Mouse (Mus musculus): ENCODE data around the gene Fam208b. TPM values are rescaled to one million over a fixed set of nuclear protein-coding genes. Genes with fewer than 3 reads are reported as not detected.
"Not testable (repeated sequence)": the region's sequence is repeated elsewhere in the genome, so short reads cannot be mapped to it uniquely, and the experiment has no call there.

Gene Fam208b
- polyA plus RNA-seq, 1 experiment from 2014 or later = 8.3 TPM

GRCm38 (mm10) chr13:3537594-3538222 lies 73.2 kb downstream of the Fam208b start, which contains the start of gene Gdi2:
TSS of gene Gdi2 (plus strand) at chr13:3538063.
- Histone ChIP-seq H3K36me3 (ENCODE audit: insufficient read depth, low read length) (no peaks in the 10 kb centered on the region), H3K9ac (ENCODE audit: low read depth, low read length) (peak within 1 kb of the TSS; percentile 98), H3K4me3 (replicated peaks; ENCODE audit: low read depth, low read length) (peak within 1 kb of the TSS; percentile 94), H3K9me3 (replicated peaks; ENCODE audit: low read length) (no peaks in the 10 kb centered on the region), H3K27me3 (ENCODE audit: insufficient read depth, low read length) (no peaks in the 10 kb centered on the region), H3K4me1 (replicated peaks; ENCODE audit: insufficient read depth, low read length) (no peaks in the 10 kb centered on the region; the same call in 1 of the 2 replicates), H3K4me2 (ENCODE audit: low read length) (peak within 1 kb of the TSS; percentile 75), H3K27ac (peak within 1 kb of the TSS; percentile 100)
- no peak for TF ChIP-seq CTCF (IDR thresholded peaks at IDR 0.05; ENCODE audit: low read depth)
- ATAC-seq (replicated peaks; ENCODE audit: low FRiP score, low read depth) (peak; percentile 98), DNase-seq (ENCODE audit: low spot score) (peak; percentile 98)
- 1% methylated on average over 37 of the region's 47 CpGs for WGBS

GRCm38 (mm10) chr13:3534146-3534545 lies 76.8 kb downstream of the Fam208b start:
- no peak overlapping the region for H3K4me3 ChIP-seq (replicated peaks; ENCODE audit: low read depth, low read length)
- no peaks in the 10 kb centered on the region for H3K36me3 ChIP-seq (ENCODE audit: insufficient read depth, low read length)
- DNase-seq (ENCODE audit: low spot score) (no peak), ATAC-seq (replicated peaks; ENCODE audit: low FRiP score, low read depth) (no peak)
- no peaks in the 10 kb centered on the region for H3K9me3 ChIP-seq (replicated peaks; ENCODE audit: low read length)
- H3K27ac ChIP-seq = no peak overlapping the region
- WGBS = 95% methylated on average over 4 of the region's 4 CpGs
- no peaks in the 10 kb centered on the region for H3K4me1 ChIP-seq (replicated peaks; ENCODE audit: insufficient read depth, low read length)
- TF ChIP-seq CTCF (IDR thresholded peaks at IDR 0.05; ENCODE audit: low read depth) = no peak
- H3K27me3 ChIP-seq (ENCODE audit: insufficient read depth, low read length) = no peaks in the 10 kb centered on the region
- H3K9ac ChIP-seq (ENCODE audit: low read depth, low read length) = no peak overlapping the region
- no peak overlapping the region for H3K4me2 ChIP-seq (ENCODE audit: low read length)

GRCm38 (mm10) chr13:3532451-3532850 lies 78.5 kb downstream of the Fam208b start:
- 54% methylated on average over 4 of the region's 4 CpGs for WGBS

GRCm38 (mm10) chr13:3531692-3532320 lies 79.1 kb downstream of the Fam208b start:
- WGBS = 59% methylated on average over 10 of the region's 10 CpGs
- no peak overlapping the region for H3K9ac ChIP-seq (ENCODE audit: low read depth, low read length)
- DNase-seq (ENCODE audit: low spot score) (no peak), ATAC-seq (replicated peaks; ENCODE audit: low FRiP score, low read depth) (no peak; the same call in 1 of the 2 replicates)
- H3K4me1 ChIP-seq (replicated peaks; ENCODE audit: insufficient read depth, low read length) = no peaks in the 10 kb centered on the region
- no peak overlapping the region for H3K4me3 ChIP-seq (replicated peaks; ENCODE audit: low read depth, low read length)
- no peaks in the 10 kb centered on the region for H3K27me3 ChIP-seq (ENCODE audit: insufficient read depth, low read length)
- no peak for TF ChIP-seq CTCF (IDR thresholded peaks at IDR 0.05; ENCODE audit: low read depth)
- no peaks in the 10 kb centered on the region for H3K36me3 ChIP-seq (ENCODE audit: insufficient read depth, low read length)
- H3K9me3 ChIP-seq (replicated peaks; ENCODE audit: low read length) = no peaks in the 10 kb centered on the region
- H3K4me2 ChIP-seq (ENCODE audit: low read length) = no peak overlapping the region
- H3K27ac ChIP-seq = no peak overlapping the region

More at GRCm38 (mm10) chr13:3532451-3532850, 78.5 kb downstream of the Fam208b start:
- TF ChIP-seq CTCF (IDR thresholded peaks at IDR 0.05; ENCODE audit: low read depth) = no peak
- Histone ChIP-seq H3K9me3 (replicated peaks; ENCODE audit: low read length) (no peaks in the 10 kb centered on the region), H3K4me3 (replicated peaks; ENCODE audit: low read depth, low read length) (no peak overlapping the region), H3K9ac (ENCODE audit: low read depth, low read length) (no peak overlapping the region), H3K36me3 (ENCODE audit: insufficient read depth, low read length) (no peaks in the 10 kb centered on the region), H3K27me3 (ENCODE audit: insufficient read depth, low read length) (no peaks in the 10 kb centered on the region), H3K27ac (no peak overlapping the region), H3K4me2 (ENCODE audit: low read length) (no peak overlapping the region), H3K4me1 (replicated peaks; ENCODE audit: insufficient read depth, low read length) (no peaks in the 10 kb centered on the region)
- no peak for DNase-seq (ENCODE audit: low spot score)
- ATAC-seq (replicated peaks; ENCODE audit: low FRiP score, low read depth) = no peak

GRCm38 (mm10) chr13:3531176-3531575 lies 79.7 kb downstream of the Fam208b start:
- ATAC-seq (replicated peaks; ENCODE audit: low FRiP score, low read depth); H3K9ac ChIP-seq (ENCODE audit: low read depth, low read length); H3K9me3 ChIP-seq (replicated peaks; ENCODE audit: low read length); H3K36me3 ChIP-seq (ENCODE audit: insufficient read depth, low read length); DNase-seq (ENCODE audit: low spot score); H3K4me3 ChIP-seq (replicated peaks; ENCODE audit: low read depth, low read length); H3K27me3 ChIP-seq (ENCODE audit: insufficient read depth, low read length); H3K4me1 ChIP-seq (replicated peaks; ENCODE audit: insufficient read depth, low read length); H3K4me2 ChIP-seq (ENCODE audit: low read length); H3K27ac ChIP-seq: not testable (repeated sequence)
- WGBS = 79% methylated on average over 2 of the region's 2 CpGs

GRCm38 (mm10) chr13:3530451-3530850 lies 80.5 kb downstream of the Fam208b start:
- H3K4me3 ChIP-seq (replicated peaks; ENCODE audit: low read depth, low read length) = no peak overlapping the region
- no peak overlapping the region for H3K27ac ChIP-seq
- no peaks in the 10 kb centered on the region for H3K9me3 ChIP-seq (replicated peaks; ENCODE audit: low read length)
- TF ChIP-seq CTCF (IDR thresholded peaks at IDR 0.05; ENCODE audit: low read depth) = no peak
- no peak for DNase-seq (ENCODE audit: low spot score)
- H3K9ac ChIP-seq (ENCODE audit: low read depth, low read length) = no peak overlapping the region
- no peaks in the 10 kb centered on the region for H3K36me3 ChIP-seq (ENCODE audit: insufficient read depth, low read length)
- H3K4me1 ChIP-seq (replicated peaks; ENCODE audit: insufficient read depth, low read length) = no peaks in the 10 kb centered on the region
- 63% methylated on average over 3 of the region's 3 CpGs for WGBS
- no peak for ATAC-seq (replicated peaks; ENCODE audit: low FRiP score, low read depth)
- no peak overlapping the region for H3K4me2 ChIP-seq (ENCODE audit: low read length)
- no peaks in the 10 kb centered on the region for H3K27me3 ChIP-seq (ENCODE audit: insufficient read depth, low read length)

Data from kidney, postnatal 0 days (tissue).